Mouse (Mus musculus): ENCODE measurements around the gene Cipc.

The Cipc gene

GRCm38 (mm10) chr12:86994166-86994565 lies 47.3 kb downstream of the Cipc start:
- no peak for DNase-seq

GRCm38 (mm10) chr12:86994776-86995175 lies 47.9 kb downstream of the Cipc start:
- DNase-seq = no peak

- no peak for DNase-seq
These were observed 49.1 kb downstream of the Cipc start for GRCm38 (mm10) chr12:86995931-86996330.

GRCm38 (mm10) chr12:86998699-86999098 lies 51.9 kb downstream of the Cipc start:
- DNase-seq = no peak

- no peak for DNase-seq
These were observed 52.5 kb downstream of the Cipc start for GRCm38 (mm10) chr12:86999283-86999820.

GRCm38 (mm10) chr12:87000151-87000839 lies 53.5 kb downstream of the Cipc start:
- no peak for DNase-seq

- no peak for DNase-seq
These were observed 54.0 kb downstream of the Cipc start for GRCm38 (mm10) chr12:87000840-87001176.

GRCm38 (mm10) chr12:87002209-87002608 lies 55.4 kb downstream of the Cipc start:
- DNase-seq = no peak

- no peak for DNase-seq
These were observed 56.0 kb downstream of the Cipc start for GRCm38 (mm10) chr12:87002815-87003214.

GRCm38 (mm10) chr12:87003606-87004005 lies 56.8 kb downstream of the Cipc start:
- no peak for DNase-seq

GRCm38 (mm10) chr12:87004596-87004995 lies 57.8 kb downstream of the Cipc start:
- no peak for DNase-seq
